Mouse (Mus musculus) layer of hippocampus, adult 2 months (tissue): ENCODE results near the gene Gm17364. TPM values are rescaled to one million over a fixed set of nuclear protein-coding genes. Genes with fewer than 3 reads are reported as not detected.

Experiments
- DNase-seq, 2 experiments: peaks; one replicate each; pipeline ENCODE4 v3.0.0; 2022; ENCODE audit warnings: low spot score in 2 of 2
- H3K27ac ChIP-seq: fragments of 200-600 bp; 2 replicates; pipeline ENCODE4 v1.8.1; 2022
- H3K4me3 ChIP-seq: fragments of 200-600 bp; 2 replicates; pipeline ENCODE4 v1.8.1; 2022; ENCODE audit warnings: mild to moderate bottlenecking
- CTCF ChIP-seq: fragments of 200-600 bp; conservative IDR thresholded peaks from 2 replicates; pipeline ENCODE4 v1.8.1; 2022; ENCODE audit warnings: antibody characterized with exemption, mild to moderate bottlenecking, moderate library complexity
- total RNA-seq, 2 experiments: library from RNA; stranded (reverse); gene quantifications; 2 replicates each; pipeline ENCODE4 v1.2.3; 2021

The Gm17364 gene
- total RNA-seq, 2 experiments from 2014 or later = not detected

- no peak for DNase-seq
- TF ChIP-seq CTCF = no peak
- Histone ChIP-seq H3K4me3 (no peak overlapping the region), H3K27ac (no peak overlapping the region)
Observed at GRCm38 (mm10) chr13:41228060-41228459, 45.7 kb downstream of the Gm17364 start.

DNA sequence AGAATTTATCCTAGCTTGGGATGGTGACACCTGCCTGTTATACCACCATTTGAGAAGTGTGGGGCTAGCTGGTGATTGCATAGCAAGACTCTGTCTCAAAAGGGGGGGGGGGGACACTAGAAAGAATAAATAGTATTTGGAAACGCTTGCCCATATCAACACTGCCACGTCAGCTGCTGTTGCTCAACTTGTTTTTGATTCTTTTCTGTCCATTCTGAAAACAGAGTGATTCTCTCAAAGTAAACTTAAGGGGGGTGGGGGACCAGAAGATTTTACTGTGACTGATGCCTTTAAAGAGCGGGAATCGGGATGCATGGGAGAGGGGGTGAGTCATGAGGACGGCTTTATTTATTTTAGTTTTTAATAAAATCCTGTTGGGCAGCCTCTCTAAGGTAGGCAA is 47.3 kb downstream of the Gm17364 start:
- TF ChIP-seq CTCF = no peak
- H3K27ac ChIP-seq = no peak overlapping the region
- DNase-seq = no peak
- no peak overlapping the region for H3K4me3 ChIP-seq

Other genes with a start within 250 kb of the Gm17364 start
- gene Mak, start 194.3 kb downstream of the Gm17364 start, total RNA-seq = 1 to 10 TPM in 1 of 2 experiments, under 1 TPM in 1; 0.91 to 1.7 TPM
- gene Gcm2, start 162.9 kb downstream of the Gm17364 start, total RNA-seq = not detected
- gene Sycp2l, start 159.7 kb downstream of the Gm17364 start, total RNA-seq = not detected
- 10 to 100 TPM; 16.2 to 16.9 TPM for gene Elovl2, start 53.6 kb downstream of the Gm17364 start, total RNA-seq
- gene Smim13, start 24.1 kb downstream of the Gm17364 start, total RNA-seq = 100 to 1,000 TPM; 141 to 143 TPM
- 10 to 100 TPM; 12.4 to 14.1 TPM for gene Nedd9, start 213.4 kb upstream of the Gm17364 start, total RNA-seq